Mouse (Mus musculus) limb, embryonic 15.5 days (tissue): ENCODE measurements around the gene Pcgf2. TPM values are rescaled to one million over a fixed set of nuclear protein-coding genes. Genes with fewer than 3 reads are reported as not detected.
"Not testable (repeated sequence)": the region's sequence is repeated elsewhere in the genome, so short reads cannot be mapped to it uniquely, and the experiment has no call there.

Experiments
- ATAC-seq: fragments of 200-750 bp; cut with Nextera tagmentation; 2 replicates; pipeline ENCODE4 v1.8.0; 2017; ENCODE audit warnings: low read depth, moderate TSS enrichment; ENCODE audit not compliant: insufficient number of reproducible peaks, low FRiP score, low TSS enrichment
- H3K27ac ChIP-seq: fragments of 300-500 bp; sonication (generic); 2 replicates; pipeline ENCODE4 v1.5.1; 2015; ENCODE audit warnings: moderate library complexity, mild to moderate bottlenecking, inconsistent platforms
- H3K27me3 ChIP-seq: fragments of 300-500 bp; sonication (generic); 2 replicates; pipeline ENCODE4 v1.6.1; 2015; ENCODE audit warnings: inconsistent platforms
- H3K36me3 ChIP-seq: fragments of 300-500 bp; sonication (generic); 2 replicates; pipeline ENCODE4 v1.6.1; 2015; ENCODE audit warnings: inconsistent platforms
- H3K4me1 ChIP-seq: fragments of 300-500 bp; sonication (generic); 2 replicates; pipeline ENCODE4 v1.6.1; 2015; ENCODE audit warnings: inconsistent platforms
- H3K4me2 ChIP-seq: fragments of 300-500 bp; sonication (generic); 2 replicates; pipeline ENCODE4 v1.6.1; 2015; ENCODE audit warnings: mild to moderate bottlenecking, inconsistent platforms
- H3K4me3 ChIP-seq: fragments of 300-500 bp; sonication (generic); 2 replicates; pipeline ENCODE4 v1.5.1; 2015; ENCODE audit warnings: mild to moderate bottlenecking, inconsistent platforms
- H3K9ac ChIP-seq: fragments of 300-500 bp; sonication (generic); 2 replicates; pipeline ENCODE4 v1.6.1; 2015; ENCODE audit warnings: inconsistent platforms
- H3K9me3 ChIP-seq: fragments of 300-500 bp; sonication (generic); 2 replicates; pipeline ENCODE4 v1.6.1; 2016; ENCODE audit warnings: inconsistent platforms
- WGBS: fragments of 180-500 bp; shearing (Covaris S2); methylation state at CpG from one replicate; pipeline ENCODE4 v1.1.7; 2015; 5-methylcytosine and 5-hydroxymethylcytosine counted together
- polyA plus RNA-seq: library from polyadenylated mRNA; unstranded; fragments of >200 nt; fragmentation: Nextera tagmentation; extraction: Ambion mirVana; gene quantifications from 2 replicates; pipeline ENCODE4 v1.2.1, GENCODE M21; 2015

Gene Pcgf2
- polyA plus RNA-seq, 1 experiment from 2014 or later = 14.7 TPM

DNA sequence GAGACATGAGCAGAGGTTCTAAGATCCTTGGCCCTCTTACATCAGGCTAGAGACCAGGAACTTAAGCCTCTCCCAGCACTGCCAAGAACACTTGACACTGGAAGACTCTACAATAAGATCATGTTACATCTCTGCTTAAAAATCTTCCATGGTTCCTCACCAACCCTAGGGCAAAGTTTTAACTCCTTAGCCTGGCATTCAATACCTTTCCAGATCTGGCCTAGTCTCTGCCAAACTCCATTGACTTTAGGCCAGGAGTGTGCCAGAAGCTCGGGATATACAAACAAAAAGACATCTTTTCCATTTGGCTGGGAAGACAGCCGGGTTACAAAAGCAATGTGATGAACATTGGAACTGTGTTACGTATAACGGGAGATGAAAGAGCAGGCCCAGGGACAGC lies 37.3 kb upstream of the Pcgf2 start:
- peak overlapping the region; percentile 47; the same call in 1 of the 2 replicates for H3K27ac ChIP-seq
- no peak overlapping the region for H3K4me3 ChIP-seq
- peaks cover 5% of the 10 kb centered on the region; the same call in 1 of the 2 replicates for H3K36me3 ChIP-seq
- no peak for ATAC-seq
- no peaks in the 10 kb centered on the region for H3K9me3 ChIP-seq
- no peak overlapping the region for H3K4me2 ChIP-seq
- WGBS = 67% methylated on average over 4 of the region's 4 CpGs
- no peaks in the 10 kb centered on the region for H3K27me3 ChIP-seq
- no peak overlapping the region for H3K9ac ChIP-seq
- peaks cover 27% of the 10 kb centered on the region for H3K4me1 ChIP-seq

DNA sequence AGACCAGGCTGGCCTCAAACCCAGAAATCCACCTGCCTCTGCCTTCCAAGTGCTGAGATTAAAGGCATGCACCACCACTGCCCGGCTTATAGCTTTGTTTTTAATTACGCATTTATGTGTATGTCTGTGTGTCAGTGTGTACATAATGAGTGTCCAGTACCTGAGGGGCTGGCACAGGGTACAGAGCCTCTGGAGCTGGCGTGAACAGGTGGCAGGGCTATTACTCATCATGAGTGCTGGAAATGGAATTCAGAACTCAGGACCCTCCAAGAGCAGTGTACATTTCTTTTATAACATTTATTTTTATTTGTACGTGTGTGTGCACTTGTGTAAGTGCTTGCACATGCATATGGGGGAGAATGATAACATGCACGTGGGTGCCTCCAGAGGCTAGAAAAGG lies 36.3 kb upstream of the Pcgf2 start:
- 82% methylated on average over 5 of the region's 5 CpGs for WGBS
- Histone ChIP-seq H3K4me2 (no peak overlapping the region), H3K4me1 (peaks cover 20% of the 10 kb centered on the region), H3K36me3 (peaks cover 14% of the 10 kb centered on the region), H3K27me3 (no peaks in the 10 kb centered on the region), H3K27ac (no peak overlapping the region), H3K4me3 (no peak overlapping the region), H3K9ac (no peak overlapping the region), H3K9me3 (no peaks in the 10 kb centered on the region)
- no peak for ATAC-seq

- not testable (repeated sequence) for H3K4me2 ChIP-seq, H3K27me3 ChIP-seq, H3K27ac ChIP-seq, H3K4me3 ChIP-seq, ATAC-seq, H3K9ac ChIP-seq, H3K9me3 ChIP-seq
- WGBS = 81% methylated on average over 5 of the region's 5 CpGs
- peaks cover 28% of the 10 kb centered on the region for H3K36me3 ChIP-seq
- peaks cover 12% of the 10 kb centered on the region; the same call in 1 of the 2 replicates for H3K4me1 ChIP-seq
Observed at GRCm38 (mm10) chr11:97734810-97735209, 34.5 kb upstream of the Pcgf2 start.

- ATAC-seq = no peak
- Histone ChIP-seq H3K4me2 (no peak overlapping the region), H3K4me3 (no peak overlapping the region)
Observed at GRCm38 (mm10) chr11:97733689-97734088, 33.4 kb upstream of the Pcgf2 start.

GRCm38 (mm10) chr11:97728730-97729129 lies 28.4 kb upstream of the Pcgf2 start:
- Histone ChIP-seq H3K9me3 (no peaks in the 10 kb centered on the region), H3K4me1 (peaks cover 3% of the 10 kb centered on the region; the same call in 1 of the 2 replicates), H3K27me3 (no peaks in the 10 kb centered on the region), H3K9ac (no peak overlapping the region), H3K4me2 (no peak overlapping the region), H3K27ac (no peak overlapping the region), H3K4me3 (no peak overlapping the region), H3K36me3 (peaks cover 87% of the 10 kb centered on the region)
- no peak for ATAC-seq
- 63% methylated on average over 7 of the region's 7 CpGs for WGBS

More at GRCm38 (mm10) chr11:97733689-97734088, 33.4 kb upstream of the Pcgf2 start:
- Histone ChIP-seq H3K4me1 (peaks cover 12% of the 10 kb centered on the region; the same call in 1 of the 2 replicates), H3K9ac (no peak overlapping the region), H3K36me3 (peaks cover 39% of the 10 kb centered on the region), H3K9me3 (no peaks in the 10 kb centered on the region), H3K27ac (0 out of 2 replicates have a peak overlapping the region, but pooled peaks have one; percentile 22), H3K27me3 (no peaks in the 10 kb centered on the region)
- WGBS = 27% methylated on average over 10 of the region's 10 CpGs

GRCm38 (mm10) chr11:97728311-97728710 lies 28.0 kb upstream of the Pcgf2 start:
- Histone ChIP-seq H3K27me3 (no peaks in the 10 kb centered on the region), H3K9ac (no peak overlapping the region), H3K4me2 (no peak overlapping the region), H3K27ac (no peak overlapping the region), H3K4me3 (no peak overlapping the region), H3K9me3 (no peaks in the 10 kb centered on the region), H3K36me3 (peaks cover 92% of the 10 kb centered on the region), H3K4me1 (no peaks in the 10 kb centered on the region)
- ATAC-seq = no peak
- WGBS = 47% methylated on average over 7 of the region's 7 CpGs

GRCm38 (mm10) chr11:97723709-97724108 lies 23.4 kb upstream of the Pcgf2 start:
- no peak overlapping the region for H3K4me2 ChIP-seq
- H3K4me3 ChIP-seq = no peak overlapping the region
- no peaks in the 10 kb centered on the region for H3K4me1 ChIP-seq
- H3K27me3 ChIP-seq = no peaks in the 10 kb centered on the region
- no peak overlapping the region for H3K9ac ChIP-seq
- ATAC-seq = 0 out of 2 replicates have a peak, but pooled peaks have one; percentile 37
- 84% methylated on average over 7 of the region's 7 CpGs for WGBS
- no peak overlapping the region for H3K27ac ChIP-seq
- peaks cover 97% of the 10 kb centered on the region for H3K36me3 ChIP-seq
- no peaks in the 10 kb centered on the region for H3K9me3 ChIP-seq

GRCm38 (mm10) chr11:97721338-97721737 lies 21.0 kb upstream of the Pcgf2 start:
- no peak overlapping the region for H3K9ac ChIP-seq
- H3K4me1 ChIP-seq = no peaks in the 10 kb centered on the region
- H3K27me3 ChIP-seq = no peaks in the 10 kb centered on the region
- no peaks in the 10 kb centered on the region for H3K9me3 ChIP-seq
- no peak overlapping the region for H3K27ac ChIP-seq
- peaks cover 92% of the 10 kb centered on the region for H3K36me3 ChIP-seq
- ATAC-seq = no peak
- WGBS = 70% methylated on average over 4 of the region's 4 CpGs
- H3K4me3 ChIP-seq = no peak overlapping the region
- no peak overlapping the region for H3K4me2 ChIP-seq

- Histone ChIP-seq H3K9ac (no peak overlapping the region), H3K4me2 (no peak overlapping the region), H3K27ac (no peak overlapping the region), H3K4me1 (no peaks in the 10 kb centered on the region), H3K4me3 (no peak overlapping the region), H3K36me3 (peaks cover 80% of the 10 kb centered on the region), H3K9me3 (no peaks in the 10 kb centered on the region), H3K27me3 (no peaks in the 10 kb centered on the region)
- WGBS = 87% methylated on average over 4 of the region's 4 CpGs
- no peak for ATAC-seq
Observed at GRCm38 (mm10) chr11:97719041-97719440, 18.7 kb upstream of the Pcgf2 start.

DNA sequence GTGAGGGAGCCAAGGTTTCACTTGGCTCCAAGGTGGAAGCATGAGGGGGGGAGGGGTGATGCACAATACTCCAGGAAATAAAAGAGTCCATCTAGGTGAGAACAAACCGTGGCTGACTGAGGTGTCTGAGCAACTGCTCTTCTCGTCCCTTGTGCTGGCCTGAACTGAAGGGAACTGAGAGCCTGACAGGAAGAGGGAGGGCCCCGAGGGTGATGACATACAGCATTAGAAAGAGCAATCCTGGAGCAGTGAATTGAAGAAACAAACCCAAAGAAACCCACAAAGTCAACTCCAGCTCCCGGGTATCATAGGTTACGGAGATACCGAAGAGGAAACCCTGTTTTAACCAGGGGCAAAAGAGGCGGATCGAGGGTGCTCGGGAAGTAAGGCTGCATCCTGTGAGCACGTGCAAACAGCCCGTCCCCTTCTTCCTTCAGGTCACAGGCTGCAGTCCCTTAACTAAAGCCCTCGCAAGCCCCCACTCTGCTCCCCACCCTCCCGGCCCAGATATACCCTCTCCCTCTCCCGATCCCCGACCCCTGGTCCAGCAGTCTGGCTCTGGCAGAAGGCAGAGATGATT lies 18.1 kb upstream of the Pcgf2 start:
- Histone ChIP-seq H3K4me1 (no peaks in the 10 kb centered on the region), H3K27me3 (no peaks in the 10 kb centered on the region), H3K36me3 (peaks cover 80% of the 10 kb centered on the region), H3K9me3 (no peaks in the 10 kb centered on the region), H3K4me3 (no peak overlapping the region), H3K9ac (no peak overlapping the region), H3K4me2 (no peak overlapping the region), H3K27ac (no peak overlapping the region)
- 80% methylated on average over 15 of the region's 15 CpGs for WGBS
- ATAC-seq = no peak

DNA sequence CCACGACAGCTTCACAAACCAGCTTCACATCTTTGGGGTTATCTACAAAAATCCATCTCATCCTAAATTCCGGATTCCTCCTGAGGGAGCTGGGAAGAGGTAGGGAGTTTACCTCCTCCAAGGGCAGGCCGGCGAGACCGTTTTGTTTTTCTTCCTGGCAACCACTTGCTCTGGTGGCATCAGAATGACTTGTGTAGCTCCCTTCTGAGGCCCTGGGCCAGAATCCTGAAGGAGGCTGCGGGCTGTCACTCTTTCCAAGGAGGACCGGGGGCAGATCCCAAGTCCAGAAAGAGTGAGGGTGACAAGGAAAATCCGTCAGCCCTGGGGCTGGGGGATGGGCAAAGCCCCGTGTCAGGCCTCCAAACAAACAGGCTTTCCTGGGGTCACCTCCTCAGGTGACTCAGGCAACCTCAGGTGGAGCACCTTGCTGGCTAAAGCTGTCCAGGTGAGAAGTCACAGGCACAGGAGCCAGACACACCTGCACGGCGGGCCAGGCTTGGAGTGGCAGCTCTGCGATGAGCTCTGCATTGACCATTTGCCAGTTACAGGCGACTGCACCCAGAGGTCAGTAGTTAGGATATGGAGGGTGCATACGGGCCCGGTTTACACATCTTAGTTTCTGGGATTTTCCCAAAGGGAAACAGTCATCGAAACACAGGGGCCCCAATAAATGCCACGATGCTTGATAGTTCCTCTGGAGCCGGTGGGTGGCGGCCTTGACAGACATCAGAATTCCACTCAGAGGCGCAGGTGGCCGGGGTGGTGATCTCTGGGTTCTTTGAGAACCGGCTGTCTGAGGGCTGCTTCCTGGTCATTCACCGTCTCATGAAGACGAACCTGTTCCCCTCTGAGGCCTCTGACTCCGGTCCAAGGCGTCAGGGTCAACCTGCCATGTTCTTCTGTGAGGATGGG lies 17.3 kb upstream of the Pcgf2 start:
- Histone ChIP-seq H3K27me3 (no peaks in the 10 kb centered on the region), H3K4me2 (no peak overlapping the region), H3K9me3 (no peaks in the 10 kb centered on the region), H3K4me1 (no peaks in the 10 kb centered on the region), H3K4me3 (no peak overlapping the region), H3K36me3 (peaks cover 81% of the 10 kb centered on the region), H3K27ac (no peak overlapping the region), H3K9ac (no peak overlapping the region)
- ATAC-seq = no peak
- 85% methylated on average over 26 of the region's 26 CpGs for WGBS

- Histone ChIP-seq H3K4me1 (no peaks in the 10 kb centered on the region), H3K4me2 (no peak overlapping the region), H3K27ac (peak overlapping the region; percentile 27; the same call in 1 of the 2 replicates), H3K4me3 (no peak overlapping the region), H3K36me3 (peaks cover 81% of the 10 kb centered on the region), H3K9ac (no peak overlapping the region), H3K9me3 (no peaks in the 10 kb centered on the region), H3K27me3 (no peaks in the 10 kb centered on the region)
- 91% methylated on average over 8 of the region's 8 CpGs for WGBS
- no peak for ATAC-seq
Observed at GRCm38 (mm10) chr11:97716021-97716420, 15.7 kb upstream of the Pcgf2 start.
